Mouse (Mus musculus) MEL (cell line): Measurements from ENCODE around the gene Iah1. TPM values are rescaled to one million over a fixed set of nuclear protein-coding genes. Genes with fewer than 3 reads are reported as not detected.

Experiments used
- DNase-seq: peaks from one replicate; pipeline ENCODE4 v3.0.0; 2011; ENCODE audit warnings: low read depth, low spot score
- H3K27ac ChIP-seq: 2 replicates; pipeline ENCODE4 v1.5.1; 2012; ENCODE audit warnings: low read depth, mild to moderate bottlenecking, control low read depth, low read length, moderate library complexity; ENCODE audit not compliant: control insufficient read depth
- H3K27me3 ChIP-seq, 2 experiments: fragments of 150-350 bp in 1 of 2; sonication (generic) in 1 of 2; 2 replicates each; pipeline ENCODE4 v1.6.1; 2012; ENCODE audit warnings: low read length in 2 of 2, mild to moderate bottlenecking in 2 of 2, improper control_type of control experiment in 1 of 2, moderate library complexity in 1 of 2; ENCODE audit not compliant: insufficient read depth in 2 of 2, control insufficient read depth in 1 of 2
- H3K36me3 ChIP-seq, 2 experiments: 2 replicates each; pipeline ENCODE4 v1.6.1; 2012 to 2014; ENCODE audit warnings: low read length in 2 of 2, improper control_type of control experiment in 1 of 2, inconsistent platforms in 1 of 2, mild to moderate bottlenecking in 1 of 2; ENCODE audit not compliant: insufficient read depth in 2 of 2, control insufficient read depth in 1 of 2
- H3K4me1 ChIP-seq, 2 experiments: fragments of 150-350 bp in 1 of 2; sonication (generic) in 1 of 2; 2 replicates each; pipeline ENCODE4 v1.6.1; 2012; ENCODE audit warnings: low read length in 2 of 2, improper control_type of control experiment in 1 of 2, mild to moderate bottlenecking in 1 of 2; ENCODE audit not compliant: insufficient read depth in 2 of 2, control insufficient read depth in 1 of 2
- H3K4me3 ChIP-seq, 2 experiments: fragments of 150-350 bp in 1 of 2; sonication (generic) in 1 of 2; 2 replicates each; pipeline ENCODE4 v1.5.1; 2012; ENCODE audit warnings: low read depth in 2 of 2, low read length in 2 of 2, mild to moderate bottlenecking in 2 of 2, moderate library complexity in 2 of 2, control low read depth in 1 of 2, improper control_type of control experiment in 1 of 2; ENCODE audit not compliant: control insufficient read depth in 1 of 2, insufficient read depth in 1 of 2
- H3K79me2 ChIP-seq: 2 replicates; pipeline ENCODE4 v1.6.1; 2012; ENCODE audit warnings: mild to moderate bottlenecking, low read length, moderate library complexity; ENCODE audit not compliant: control insufficient read depth, poor library complexity, insufficient read depth
- H3K9ac ChIP-seq: 2 replicates; pipeline ENCODE4 v1.6.1; 2012; ENCODE audit warnings: low read depth, mild to moderate bottlenecking, control low read depth, low read length, moderate library complexity; ENCODE audit not compliant: control insufficient read depth, poor library complexity, severe bottlenecking
- H3K9me3 ChIP-seq: fragments of 150-350 bp; sonication (generic); replicated peaks from 2 replicates; pipeline ENCODE4 v1.6.1; 2012; ENCODE audit warnings: mild to moderate bottlenecking, low read length, improper control_type of control experiment, moderate library complexity; ENCODE audit not compliant: insufficient read depth
- BHLHE40 ChIP-seq: IDR thresholded peaks from 2 replicates; pipeline ENCODE4 v1.6.1; 2012; ENCODE audit warnings: low read depth, mild to moderate bottlenecking, inconsistent platforms, low read length, improper control_type of control experiment, borderline replicate concordance
- CHD1 ChIP-seq: IDR thresholded peaks from 2 replicates; pipeline ENCODE4 v1.6.1; 2012; ENCODE audit warnings: low read depth, mild to moderate bottlenecking, inconsistent platforms, low read length, improper control_type of control experiment
- ELF1 ChIP-seq: IDR thresholded peaks from 2 replicates; pipeline ENCODE4 v1.6.1; 2014; ENCODE audit warnings: low read depth, mild to moderate bottlenecking, inconsistent platforms, low read length, improper control_type of control experiment, moderate library complexity
- EP300 ChIP-seq, 2 experiments: IDR thresholded peaks; 2 replicates each; pipeline ENCODE4 v1.6.1; 2011; ENCODE audit warnings: improper control_type of control experiment in 2 of 2, low read length in 2 of 2, low read depth in 1 of 2, mild to moderate bottlenecking in 1 of 2
- GABPA ChIP-seq: IDR thresholded peaks from 2 replicates; pipeline ENCODE4 v1.6.1; 2012; ENCODE audit warnings: low read depth, mild to moderate bottlenecking, inconsistent platforms, low read length, improper control_type of control experiment, moderate library complexity
- JUND ChIP-seq: IDR thresholded peaks from 2 replicates; pipeline ENCODE4 v1.6.1; 2011; ENCODE audit warnings: low read depth, mild to moderate bottlenecking, improper control_type of control experiment, low read length
- MAFK ChIP-seq: IDR thresholded peaks from 2 replicates; pipeline ENCODE4 v1.6.1; 2011; ENCODE audit warnings: low read depth, mild to moderate bottlenecking, low read length, improper control_type of control experiment, borderline replicate concordance
- MAX ChIP-seq: IDR thresholded peaks from 2 replicates; pipeline ENCODE4 v1.6.1; 2011; ENCODE audit warnings: low read length, improper control_type of control experiment
- MAZ ChIP-seq: IDR thresholded peaks from 2 replicates; pipeline ENCODE4 v1.6.1; 2012; ENCODE audit warnings: low read depth, mild to moderate bottlenecking, inconsistent platforms, low read length, improper control_type of control experiment
- MEF2A ChIP-seq: IDR thresholded peaks from 2 replicates; pipeline ENCODE4 v1.6.1; 2014; ENCODE audit warnings: low read depth, mild to moderate bottlenecking, inconsistent platforms, low read length, improper control_type of control experiment; ENCODE audit not compliant: poor library complexity, insufficient replicate concordance, severe bottlenecking; ENCODE audit errors: extremely low read depth
- MXI1 ChIP-seq: IDR thresholded peaks from 2 replicates; pipeline ENCODE4 v1.6.1; 2011; ENCODE audit warnings: mild to moderate bottlenecking, low read depth, low read length, improper control_type of control experiment
- MYC ChIP-seq: IDR thresholded peaks from 2 replicates; pipeline ENCODE4 v1.6.1; 2011; ENCODE audit warnings: low read depth, mild to moderate bottlenecking, low read length, improper control_type of control experiment, moderate library complexity
- NELFE ChIP-seq: IDR thresholded peaks from 2 replicates; pipeline ENCODE4 v1.6.1; 2011; ENCODE audit warnings: low read depth, low read length, improper control_type of control experiment
- NRF1 ChIP-seq: IDR thresholded peaks from 2 replicates; pipeline ENCODE4 v1.6.1; 2014; ENCODE audit warnings: low read depth, mild to moderate bottlenecking, inconsistent platforms, low read length, improper control_type of control experiment, moderate library complexity; ENCODE audit not compliant: poor library complexity, insufficient read depth, severe bottlenecking
- RCOR1 ChIP-seq: IDR thresholded peaks from 2 replicates; pipeline ENCODE4 v1.6.1; 2012; ENCODE audit warnings: low read depth, mild to moderate bottlenecking, inconsistent platforms, low read length, improper control_type of control experiment
- TAL1 ChIP-seq: IDR thresholded peaks from 2 replicates; pipeline ENCODE4 v1.6.1; 2012; ENCODE audit warnings: mild to moderate bottlenecking, inconsistent platforms, low read length, moderate library complexity, mixed read lengths
- UBTF ChIP-seq: IDR thresholded peaks from 2 replicates; pipeline ENCODE4 v1.6.1; 2012; ENCODE audit warnings: low read depth, mild to moderate bottlenecking, inconsistent platforms, low read length, improper control_type of control experiment, moderate library complexity, borderline replicate concordance; ENCODE audit not compliant: insufficient read depth
- USF2 ChIP-seq, 2 experiments: IDR thresholded peaks; 2 replicates each; pipeline ENCODE4 v1.6.1; 2011 to 2012; ENCODE audit warnings: improper control_type of control experiment in 2 of 2, low read length in 2 of 2, borderline replicate concordance in 1 of 2, inconsistent platforms in 1 of 2, low read depth in 1 of 2, mild to moderate bottlenecking in 1 of 2; ENCODE audit not compliant: insufficient read depth in 1 of 2
- ZC3H11A ChIP-seq: IDR thresholded peaks from 2 replicates; pipeline ENCODE4 v1.6.1; 2012; ENCODE audit warnings: low read depth, mild to moderate bottlenecking, inconsistent platforms, low read length, improper control_type of control experiment
- ZMIZ1 ChIP-seq: IDR thresholded peaks from 2 replicates; pipeline ENCODE4 v1.6.1; 2012; ENCODE audit warnings: low read depth, mild to moderate bottlenecking, inconsistent platforms, low read length, improper control_type of control experiment, moderate library complexity
- polyA plus RNA-seq, 2 experiments: library from polyadenylated mRNA; stranded (reverse) in 1 of 2; unstranded in 1 of 2; fragments of >175 nt in 1 of 2; fragments of >200 nt in 1 of 2; gene quantifications; 2 replicates each; pipeline versions ENCODE4 v1.2.1 to v1.2.4; 2012; ENCODE audit warnings: low replicate concordance in 2 of 2, low read depth in 1 of 2; ENCODE audit not compliant: insufficient read length in 2 of 2, insufficient read depth in 1 of 2, missing spikeins in 1 of 2
- total RNA-seq: library from RNA; depleted of rRNA; stranded (reverse); fragments of 300-350 nt; gene quantifications from 2 replicates; pipeline ENCODE4 v1.2.3, GENCODE M21; 2012

Gene Iah1
- total and polyA plus RNA-seq, 3 experiments: 14.2 to 15.4 TPM; not detected in 1

- TF ChIP-seq USF2 (IDR thresholded peaks at IDR 0.05; ENCODE audit: borderline replicate concordance in 1 of 2, insufficient read depth in 1 of 2, low read depth in 1 of 2, low read length in 2 of 2) (no peak), TAL1 (no peak), NELFE (peak; percentile 58), MEF2A (no peak), MAFK (no peak), CHD1 (no peak), JUND (no peak), MAZ (0 out of 2 replicates have a peak, but pooled peaks have one; percentile 28), RCOR1 (no peak)
- TF ChIP-seq, all 39 proteins: peak for 12
Observed at GRCm38 (mm10) chr12:21286243-21286622, 30.0 kb upstream of the Iah1 start, which contains the start of gene Itgb1bp1 (continued).

GRCm38 (mm10) chr12:21286712-21287650 is 29.2 kb upstream of the Iah1 start:
- no peaks in the 10 kb centered on the region for H3K27me3 ChIP-seq
- peak; percentile 80 for TF ChIP-seq MAX
- no peak for TF ChIP-seq JUND
- no peak for TF ChIP-seq BHLHE40
- no peak for TF ChIP-seq GABPA
- no peak for TF ChIP-seq MAFK
- no peak for TF ChIP-seq ZC3H11A
- TF ChIP-seq NRF1: no peak
- TF ChIP-seq EP300 (IDR thresholded peaks at IDR 0.05; ENCODE audit: low read depth in 1 of 2, low read length in 2 of 2): no peak
- peak; percentile 94 for TF ChIP-seq MXI1
- TF ChIP-seq ZMIZ1: no peak
- TF ChIP-seq UBTF: no peak
- TF ChIP-seq MYC: 0 out of 2 replicates have a peak, but pooled peaks have one; percentile 58
- no peak for TF ChIP-seq MAZ
- TF ChIP-seq ELF1: peak; percentile 59
- H3K79me2 ChIP-seq: peaks cover 23% of the 10 kb centered on the region
- H3K9ac ChIP-seq: peak overlapping the region; percentile 96
- H3K36me3 ChIP-seq: peaks cover 0 to 9% of the 10 kb centered on the region in 2 experiments; a peak in 2 of 4 replicates
- peak overlapping the region; percentile 80 to 94 for H3K4me3 ChIP-seq
- H3K4me1 ChIP-seq: peaks cover 0 to 16% of the 10 kb centered on the region in 2 experiments; a peak in 3 of 4 replicates
- peak overlapping the region; percentile 92 for H3K27ac ChIP-seq
- peak; percentile 54 for DNase-seq
- H3K9me3 ChIP-seq: no peaks in the 10 kb centered on the region
